Mouse (Mus musculus) midbrain, embryonic 16.5 days (tissue): Measurements from ENCODE around the gene Rhobtb1. TPM values are rescaled to one million over a fixed set of nuclear protein-coding genes. Genes with fewer than 3 reads are reported as not detected.

Source experiments
- ATAC-seq: fragments of 200-750 bp; cut with Nextera tagmentation; 2 replicates; pipeline ENCODE4 v1.8.0; 2017; ENCODE audit warnings: moderate TSS enrichment
- H3K27ac ChIP-seq: fragments of 300-500 bp; sonication (generic); 2 replicates; pipeline ENCODE4 v1.5.1; 2014; ENCODE audit warnings: mild to moderate bottlenecking, low read length, mixed read lengths
- H3K27me3 ChIP-seq: fragments of 300-500 bp; sonication (generic); 2 replicates; pipeline ENCODE4 v1.6.1; 2014; ENCODE audit warnings: low read depth, low read length, mixed read lengths; ENCODE audit not compliant: control insufficient read depth, insufficient read depth
- H3K36me3 ChIP-seq: fragments of 300-500 bp; sonication (generic); 2 replicates; pipeline ENCODE4 v1.6.1; 2014; ENCODE audit warnings: mild to moderate bottlenecking, low read length, moderate library complexity, mixed read lengths; ENCODE audit not compliant: control insufficient read depth, insufficient read depth
- H3K4me1 ChIP-seq: fragments of 300-500 bp; sonication (generic); 2 replicates; pipeline ENCODE4 v1.6.1; 2014; ENCODE audit warnings: mild to moderate bottlenecking, low read length, mixed read lengths; ENCODE audit not compliant: control insufficient read depth, insufficient read depth
- H3K4me2 ChIP-seq: fragments of 300-500 bp; sonication (generic); 2 replicates; pipeline ENCODE4 v1.6.1; 2014; ENCODE audit warnings: mild to moderate bottlenecking, low read length, mixed read lengths
- H3K4me3 ChIP-seq: fragments of 300-500 bp; sonication (generic); 2 replicates; pipeline ENCODE4 v1.5.1; 2014; ENCODE audit warnings: low read depth, mild to moderate bottlenecking, low read length, moderate library complexity, mixed read lengths
- H3K9ac ChIP-seq: fragments of 300-500 bp; sonication (generic); 2 replicates; pipeline ENCODE4 v1.6.1; 2014; ENCODE audit warnings: low read depth, low read length, mixed read lengths
- H3K9me3 ChIP-seq: fragments of 300-500 bp; sonication (generic); replicated peaks from 2 replicates; pipeline ENCODE4 v1.6.1; 2014; ENCODE audit warnings: mild to moderate bottlenecking, low read length, mixed read lengths; ENCODE audit not compliant: control insufficient read depth, poor library complexity, severe bottlenecking
- WGBS: fragments of 180-500 bp; shearing (Covaris S2); extraction: QIAGEN DNeasy Blood & Tissue Kit; methylation state at CpG from one replicate; pipeline ENCODE4 v1.1.7; 2014; 5-methylcytosine and 5-hydroxymethylcytosine counted together
- polyA plus RNA-seq: library from polyadenylated mRNA; unstranded; fragments of >200 nt; fragmentation: Nextera tagmentation; extraction: Ambion mirVana; gene quantifications from 2 replicates; pipeline ENCODE4 v1.2.1, GENCODE M21; 2015

Rhobtb1 gene
- polyA plus RNA-seq, 1 experiment from 2014 or later = 16.9 TPM

GRCm38 (mm10) chr10:69172412-69172811 is 21.2 kb downstream of the Rhobtb1 start:
- H3K9me3 ChIP-seq = no peaks in the 10 kb centered on the region
- no peak overlapping the region for H3K4me2 ChIP-seq
- no peak for ATAC-seq
- 74% methylated on average over 3 of the region's 3 CpGs for WGBS
- no peak overlapping the region for H3K9ac ChIP-seq
- H3K27ac ChIP-seq = no peak overlapping the region
- no peaks in the 10 kb centered on the region for H3K36me3 ChIP-seq
- H3K4me3 ChIP-seq = no peak overlapping the region
- H3K4me1 ChIP-seq = no peaks in the 10 kb centered on the region
- no peaks in the 10 kb centered on the region for H3K27me3 ChIP-seq

GRCm38 (mm10) chr10:69176116-69176515 is 24.9 kb downstream of the Rhobtb1 start:
- H3K27me3 ChIP-seq = no peaks in the 10 kb centered on the region
- no peak overlapping the region for H3K9ac ChIP-seq
- no peak overlapping the region for H3K4me3 ChIP-seq
- no peak overlapping the region for H3K4me2 ChIP-seq
- ATAC-seq = no peak
- no peak overlapping the region for H3K27ac ChIP-seq
- whole genome bisulfite sequencing = 75% methylated on average over 3 of the region's 3 CpGs
- H3K36me3 ChIP-seq = no peaks in the 10 kb centered on the region
- no peaks in the 10 kb centered on the region for H3K9me3 ChIP-seq
- no peaks in the 10 kb centered on the region for H3K4me1 ChIP-seq

GRCm38 (mm10) chr10:69179341-69179740 is 28.1 kb downstream of the Rhobtb1 start:
- Histone ChIP-seq H3K9ac (no peak overlapping the region), H3K27ac (no peak overlapping the region), H3K9me3 (no peaks in the 10 kb centered on the region), H3K27me3 (no peaks in the 10 kb centered on the region), H3K4me3 (no peak overlapping the region), H3K4me2 (no peak overlapping the region), H3K36me3 (no peaks in the 10 kb centered on the region), H3K4me1 (no peaks in the 10 kb centered on the region)
- ATAC-seq = no peak
- 97% methylated on average over 1 of the region's 1 CpGs for WGBS

- no peaks in the 10 kb centered on the region for H3K36me3 ChIP-seq
- H3K27me3 ChIP-seq = no peaks in the 10 kb centered on the region
- no peak overlapping the region for H3K4me2 ChIP-seq
- no peak overlapping the region for H3K27ac ChIP-seq
- no peaks in the 10 kb centered on the region for H3K9me3 ChIP-seq
- no peak overlapping the region for H3K4me3 ChIP-seq
- WGBS = 80% methylated on average over 3 of the region's 3 CpGs
- ATAC-seq = no peak
- no peak overlapping the region for H3K9ac ChIP-seq
- H3K4me1 ChIP-seq = no peaks in the 10 kb centered on the region
Measured at GRCm38 (mm10) chr10:69180997-69181396, 29.8 kb downstream of the Rhobtb1 start.

GRCm38 (mm10) chr10:69184903-69185302 is 33.7 kb downstream of the Rhobtb1 start:
- Histone ChIP-seq H3K9ac (no peak overlapping the region), H3K36me3 (no peaks in the 10 kb centered on the region), H3K4me3 (no peak overlapping the region), H3K4me2 (no peak overlapping the region), H3K27ac (no peak overlapping the region), H3K4me1 (no peaks in the 10 kb centered on the region), H3K27me3 (no peaks in the 10 kb centered on the region), H3K9me3 (no peaks in the 10 kb centered on the region)
- ATAC-seq = no peak
- WGBS = 95% methylated on average over 4 of the region's 4 CpGs

- no peak for ATAC-seq
- H3K4me2 ChIP-seq = no peak overlapping the region
- H3K36me3 ChIP-seq = no peaks in the 10 kb centered on the region
- WGBS = 86% methylated on average over 4 of the region's 4 CpGs
- no peaks in the 10 kb centered on the region for H3K27me3 ChIP-seq
- H3K9me3 ChIP-seq = no peaks in the 10 kb centered on the region
- no peak overlapping the region for H3K9ac ChIP-seq
- no peak overlapping the region for H3K4me3 ChIP-seq
- H3K4me1 ChIP-seq = no peaks in the 10 kb centered on the region
- no peak overlapping the region for H3K27ac ChIP-seq
Measured at GRCm38 (mm10) chr10:69185431-69185830, 34.2 kb downstream of the Rhobtb1 start.

GRCm38 (mm10) chr10:69185894-69186893 is 35.0 kb downstream of the Rhobtb1 start:
- Histone ChIP-seq H3K9me3 (no peaks in the 10 kb centered on the region), H3K36me3 (no peaks in the 10 kb centered on the region), H3K27me3 (no peaks in the 10 kb centered on the region), H3K4me3 (peak overlapping the region; percentile 11), H3K9ac (no peak overlapping the region), H3K4me1 (no peaks in the 10 kb centered on the region), H3K27ac (no peak overlapping the region), H3K4me2 (peak overlapping the region; percentile 39)
- 26% methylated on average over 21 of the region's 21 CpGs for WGBS
- peak; percentile 68 for ATAC-seq

- no peak for ATAC-seq
- Histone ChIP-seq H3K9me3 (no peaks in the 10 kb centered on the region), H3K36me3 (no peaks in the 10 kb centered on the region), H3K4me2 (no peak overlapping the region), H3K27me3 (no peaks in the 10 kb centered on the region), H3K4me1 (no peaks in the 10 kb centered on the region), H3K9ac (no peak overlapping the region), H3K4me3 (no peak overlapping the region), H3K27ac (no peak overlapping the region)
- WGBS = 89% methylated on average over 9 of the region's 9 CpGs
Measured at GRCm38 (mm10) chr10:69187773-69188443, 36.7 kb downstream of the Rhobtb1 start.
